Mouse (Mus musculus) T-helper 1 cell (primary cell): ENCODE measurements around the gene Nucb1.
"Not testable (repeated sequence)": the region's sequence is repeated elsewhere in the genome, so short reads cannot be mapped to it uniquely, and the experiment has no call there.

ENCODE experiments used
- in situ Hi-C: fragments of 300-600 bp; cut with MboI, MseI; formaldehyde crosslinking; loops from one replicate; pipeline ENCODE4 v1.15.1; 2025; ENCODE audit warnings: high pct_unique_total_duplicates

Nucb1 gene

GRCm38 (mm10) chr7:45524841-45525621, 14.8 kb upstream of the Nucb1 start:
- in situ Hi-C loops: no loop called here

DNA sequence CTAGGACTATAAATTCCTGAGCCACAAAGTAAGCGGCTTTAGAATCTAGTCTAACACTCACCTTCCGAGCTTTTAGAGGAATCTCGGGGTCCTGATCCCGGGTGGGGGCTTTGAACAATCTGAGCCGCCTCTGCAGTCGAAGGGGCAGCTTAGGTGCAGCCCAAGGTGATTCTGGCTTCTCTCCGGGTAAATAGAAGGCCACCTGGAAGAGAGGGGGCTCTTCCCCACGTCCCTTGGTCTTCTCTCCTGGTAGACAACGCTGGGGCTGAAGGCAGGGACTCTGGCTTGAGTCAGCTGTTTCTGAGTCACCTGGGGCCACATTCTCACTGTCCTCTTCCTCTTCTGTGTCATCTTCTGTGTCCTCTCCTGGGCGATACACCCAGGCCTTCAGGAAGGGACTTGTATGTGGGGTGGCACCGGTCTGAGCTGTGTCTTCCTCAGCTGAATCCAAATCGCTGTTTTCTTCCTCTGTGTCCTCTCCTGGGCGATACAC, 13.5 kb upstream of the Nucb1 start:
- in situ Hi-C loops: no loop called here

- in situ Hi-C loops: no loop called here
Observed at GRCm38 (mm10) chr7:45522957-45523676, 12.9 kb upstream of the Nucb1 start.

DNA sequence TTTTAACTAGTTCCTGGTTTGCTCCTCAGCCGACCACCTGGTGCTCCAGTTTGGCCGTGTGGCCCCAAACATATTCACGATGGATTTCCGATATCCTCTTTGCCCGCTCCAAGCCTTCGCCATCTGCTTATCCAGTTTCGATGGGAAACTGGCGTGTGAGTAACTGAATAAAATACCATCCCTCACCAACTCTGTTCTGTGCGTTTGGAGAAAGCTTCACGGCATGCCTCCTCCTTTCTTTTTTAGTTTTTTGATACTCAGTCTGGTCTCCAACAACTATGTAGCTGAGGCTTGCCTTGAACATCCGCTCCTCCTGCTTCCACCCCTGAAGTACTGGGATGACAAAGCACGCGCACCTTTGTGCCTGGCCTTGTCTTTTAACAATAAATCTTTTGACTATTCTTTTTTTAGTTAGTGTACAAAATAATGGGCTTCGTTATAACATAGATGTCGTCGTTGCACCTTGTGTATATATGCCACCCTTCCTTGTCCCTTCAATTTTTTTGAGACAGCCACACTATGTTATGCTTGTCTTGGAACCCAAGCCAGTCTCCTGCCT, 12.1 kb upstream of the Nucb1 start:
- in situ Hi-C loops: no loop called here

DNA sequence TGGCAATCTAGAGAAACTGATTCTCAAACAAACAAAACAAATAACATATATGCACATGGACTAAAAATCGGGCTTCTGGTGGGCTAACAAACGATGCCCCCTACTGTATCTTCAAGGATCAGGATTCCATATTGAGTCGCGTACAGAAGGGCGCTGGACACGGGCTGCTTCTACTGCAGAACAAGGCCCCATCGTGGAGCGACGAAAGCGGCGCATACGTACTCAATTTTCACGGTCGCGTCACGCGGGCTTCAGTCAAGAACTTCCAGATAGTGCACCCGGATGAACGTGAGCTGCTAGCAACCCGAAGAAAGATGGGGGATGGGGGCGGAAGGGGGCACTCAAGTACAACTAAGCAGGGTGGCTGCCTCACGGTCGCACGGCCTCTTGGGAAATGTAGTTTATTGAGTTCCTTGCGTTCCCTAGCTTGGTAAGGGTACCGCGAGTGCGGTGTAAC, 11.6 kb upstream of the Nucb1 start:
- in situ Hi-C loops: no loop called here

GRCm38 (mm10) chr7:45520605-45521004, 10.4 kb upstream of the Nucb1 start:
- in situ Hi-C loops: no loop called here

- in situ Hi-C loops: no loop called here
Observed at GRCm38 (mm10) chr7:45519345-45520120, 9.3 kb upstream of the Nucb1 start.

- in situ Hi-C loops: no loop called here
Observed at GRCm38 (mm10) chr7:45518618-45519017, 8.4 kb upstream of the Nucb1 start.

- in situ Hi-C loops: not testable (repeated sequence)
Observed at GRCm38 (mm10) chr7:45516846-45517245, 6.6 kb upstream of the Nucb1 start.

GRCm38 (mm10) chr7:45515436-45515835, 5.2 kb upstream of the Nucb1 start:
- in situ Hi-C loops: no loop called here

DNA sequence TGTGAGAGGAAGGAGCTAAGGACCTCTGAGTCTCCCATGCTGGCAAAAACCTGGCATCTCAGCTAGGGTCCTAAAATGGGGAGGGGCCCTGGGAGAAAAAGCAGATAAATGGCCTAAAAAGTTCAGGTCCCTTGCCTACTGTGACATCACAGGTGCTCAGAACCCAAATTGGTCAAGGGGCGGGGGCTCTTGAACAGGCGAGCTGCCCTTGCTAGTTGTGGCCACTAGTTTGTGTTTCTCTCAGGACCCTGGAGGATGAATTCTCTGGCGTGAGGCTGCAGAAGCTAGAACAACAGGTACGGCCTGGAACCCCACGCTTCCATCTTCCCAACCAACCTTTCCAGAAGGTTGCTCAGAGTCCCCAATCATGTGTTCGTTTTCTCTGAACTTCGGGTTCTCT, 4.2 kb upstream of the Nucb1 start:
- in situ Hi-C loops: no loop called here

DNA sequence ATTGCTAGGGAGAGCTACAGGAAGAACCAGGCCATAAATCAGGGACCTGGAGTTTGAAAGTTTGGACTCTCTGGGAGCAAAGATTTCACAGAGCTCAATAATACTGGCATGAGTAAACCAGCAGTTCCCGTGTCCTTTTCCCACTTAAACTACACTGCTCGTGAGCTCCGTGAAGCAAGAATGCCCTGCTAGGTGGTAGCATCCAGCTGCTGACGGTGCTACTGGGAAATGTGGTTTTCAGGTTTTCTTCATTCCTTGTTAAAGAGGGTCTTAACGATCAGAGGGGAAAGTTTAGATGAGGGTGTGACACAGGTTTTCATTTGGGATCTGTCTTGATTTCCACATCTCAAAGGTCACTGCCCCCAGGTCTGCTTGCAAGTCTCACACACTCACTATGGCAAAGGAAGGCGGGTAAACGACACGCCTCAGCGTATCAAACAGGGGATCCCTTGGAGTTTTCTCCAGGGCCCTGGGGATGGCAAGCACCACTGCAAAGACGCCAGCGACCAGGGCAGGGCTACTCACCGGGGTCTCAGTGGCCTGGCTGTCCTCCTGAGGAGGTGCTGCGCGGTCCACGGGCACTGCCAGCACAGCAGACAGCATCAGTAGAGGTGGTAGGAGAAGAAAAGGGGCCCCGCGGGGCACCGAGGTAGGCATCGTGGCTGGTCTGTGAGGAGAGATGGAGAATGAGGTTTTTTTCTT, 874 bp downstream of the Nucb1 start:
- in situ Hi-C loops: no loop called here

DNA sequence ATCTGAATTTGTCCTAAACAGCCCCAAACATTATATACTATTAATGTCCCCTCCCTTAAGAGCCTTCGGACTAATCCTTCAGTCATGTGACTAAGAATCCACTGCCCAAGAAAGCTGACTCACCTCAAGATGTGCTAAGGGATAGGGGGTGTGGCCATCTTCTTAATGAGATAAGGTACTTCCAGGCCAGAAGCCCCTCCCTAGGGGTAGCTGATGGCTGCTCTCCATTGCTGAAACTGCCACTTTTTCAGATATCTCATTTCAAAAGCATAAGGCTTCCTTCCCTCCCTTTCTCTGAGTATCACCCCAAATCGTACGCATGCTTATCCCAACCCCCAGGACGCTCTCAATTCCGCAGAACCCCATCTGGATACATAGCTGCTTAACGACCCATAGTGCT, 1.6 kb downstream of the Nucb1 start:
- in situ Hi-C loops: no loop called here

GRCm38 (mm10) chr7:45507583-45507982, 2.6 kb downstream of the Nucb1 start:
- in situ Hi-C loops: no loop called here

GRCm38 (mm10) chr7:45498427-45498826, 11.8 kb downstream of the Nucb1 start:
- in situ Hi-C loops: no loop called here

DNA sequence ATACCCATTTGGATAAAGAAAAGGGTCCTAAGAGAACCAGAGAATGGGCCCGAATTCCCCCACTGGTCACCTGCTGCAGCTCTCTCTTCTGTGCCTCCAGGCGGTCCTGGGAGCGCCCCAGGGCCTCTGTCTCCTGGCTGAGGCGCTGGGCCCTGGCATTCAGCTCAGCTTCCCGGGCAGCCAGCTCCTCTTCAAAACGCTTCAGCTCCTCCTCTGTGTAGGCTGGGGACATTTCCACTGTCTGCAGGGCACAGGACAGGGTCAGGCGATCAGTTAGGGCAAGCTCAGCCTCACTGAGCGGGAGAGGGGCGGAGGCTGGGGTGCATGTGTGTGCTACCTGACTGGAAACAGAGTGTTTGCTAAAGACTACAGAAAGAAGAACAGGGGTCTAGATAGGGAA, 15.7 kb downstream of the Nucb1 start:
- in situ Hi-C loops: no loop called here

GRCm38 (mm10) chr7:45492951-45493350, 17.3 kb downstream of the Nucb1 start:
- in situ Hi-C loops: no loop called here

DNA sequence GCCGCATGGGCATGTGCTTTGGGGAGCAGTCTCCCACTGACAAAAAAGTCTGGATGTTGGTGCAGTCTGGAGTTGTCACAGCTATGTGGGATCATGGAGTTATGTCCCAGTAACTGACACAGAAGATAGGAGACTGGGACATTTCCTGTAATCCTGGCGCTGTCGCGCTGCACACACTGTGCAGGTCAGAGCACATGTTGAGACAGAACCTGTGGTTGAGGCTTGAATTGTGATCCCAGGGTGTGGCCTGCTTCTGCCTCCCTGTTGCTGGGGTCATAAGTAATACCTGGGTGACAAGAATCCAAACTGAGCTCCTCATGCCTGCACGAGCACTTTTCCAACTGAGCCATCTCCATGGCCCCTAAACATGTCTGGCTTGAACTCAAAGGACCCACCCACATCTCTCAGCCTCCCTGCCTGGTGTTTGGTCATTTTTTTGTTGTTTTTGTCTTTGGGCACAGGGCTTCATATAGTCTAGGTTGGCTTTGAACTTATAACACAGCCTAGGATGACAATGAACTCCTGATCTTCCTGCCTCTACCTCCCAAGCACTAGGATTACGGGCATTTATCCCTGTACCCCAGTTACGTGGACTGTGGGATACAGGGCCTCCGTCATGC, 17.9 kb downstream of the Nucb1 start:
- in situ Hi-C loops: no loop called here

- in situ Hi-C loops: no loop called here
Observed at GRCm38 (mm10) chr7:45491264-45491663, 18.9 kb downstream of the Nucb1 start.

- in situ Hi-C loops: no loop called here
Observed at GRCm38 (mm10) chr7:45490822-45491221, 19.4 kb downstream of the Nucb1 start.

GRCm38 (mm10) chr7:45489578-45489977, 20.6 kb downstream of the Nucb1 start:
- in situ Hi-C loops: no loop called here
